In genomic region chr15:85257775-85258429, GRCm38 (mm10) we compare ENCODE assay signal across 8 mouse cellular contexts. TPM values are rescaled to one million over a fixed set of nuclear protein-coding genes. Genes with fewer than 3 reads are reported as not detected.
DNase-seq lines count a peak whose midpoint lies in the region; ATAC-seq lines count a peak whose summit lies in the region.

No protein-coding gene starts in this region.

- peak; percentile 7 for DNase-seq in cerebellum, adult 9-10 months
- DNase-seq in midbrain, embryonic 10.5 days (ENCODE audit: low spot score) = peak; percentile 42
- peak; percentile 4 for DNase-seq in c-Kit-negative CD71-positive TER-119-positive erythroid progenitor cells, embryonic 14.5 days (ENCODE audit: low read depth, low spot score)
- peak; percentile 80 for DNase-seq in lung, postnatal 10 days
- DNase-seq in spleen, postnatal 4 days (ENCODE audit: low spot score in 2 of 2) = peak; percentile 56 to 81

- ATAC-seq in cerebellum, adult (ENCODE audit: insufficient number of reproducible peaks, low FRiP score, low TSS enrichment) = no peak
- no peak for ATAC-seq in midbrain, embryonic 15.5 days (replicated peaks)
- ATAC-seq in hematopoietic stem cell, adult 5-6 weeks (replicated peaks in 1 of 2; ENCODE audit: insufficient read depth in 1 of 2, low FRiP score in 2 of 2, low TSS enrichment in 1 of 2, low read depth in 1 of 2, poor library complexity in 2 of 2, severe bottlenecking in 2 of 2) = 0 out of 4 replicates have a peak, but pooled peaks have one; percentile 32 to 49

- H3K4me1 ChIP-seq in midbrain, embryonic 10.5 days = no peaks in the 10 kb centered on the region
- H3K4me1 ChIP-seq in midbrain, embryonic 15.5 days = no peaks in the 10 kb centered on the region

- WGBS in midbrain, embryonic 10.5 days = 69% methylated on average over 6 of the region's 6 CpGs
- WGBS in midbrain, embryonic 15.5 days = 74% methylated on average over 6 of the region's 6 CpGs

- peaks cover 40% of the 10 kb centered on the region for H3K36me3 ChIP-seq in midbrain, embryonic 10.5 days
- H3K36me3 ChIP-seq in midbrain, embryonic 15.5 days (replicated peaks) = no peaks in the 10 kb centered on the region

- H3K27me3 ChIP-seq in midbrain, embryonic 10.5 days (ENCODE audit: low read depth, poor library complexity, severe bottlenecking) = no peaks in the 10 kb centered on the region
- no peaks in the 10 kb centered on the region for H3K27me3 ChIP-seq in midbrain, embryonic 15.5 days (replicated peaks)

- no peak overlapping the region for H3K27ac ChIP-seq in midbrain, embryonic 10.5 days (replicated peaks)
- no peak overlapping the region for H3K27ac ChIP-seq in midbrain, embryonic 15.5 days

- H3K4me2 ChIP-seq in midbrain, embryonic 15.5 days = no peak overlapping the region

- no peak overlapping the region for H3K9ac ChIP-seq in midbrain, embryonic 15.5 days

- H3K9me3 ChIP-seq in midbrain, embryonic 10.5 days (replicated peaks) = peaks cover 15% of the 10 kb centered on the region
- peaks cover 4% of the 10 kb centered on the region; the same call in 1 of the 2 replicates for H3K9me3 ChIP-seq in midbrain, embryonic 15.5 days

- no peak overlapping the region for H3K4me3 ChIP-seq in midbrain, embryonic 10.5 days
- no peak overlapping the region for H3K4me3 ChIP-seq in midbrain, embryonic 15.5 days

RNA-seq across cellular contexts. Expression of gene Fbln1, which starts 52.2 kb away (rescaled TPM):
- polyA plus RNA-seq in midbrain, embryonic 10.5 days (2016; fragmentation: Nextera tagmentation; extraction: Ambion mirVana) = 162 and 179 TPM in 2 replicates
- polyA plus RNA-seq in midbrain, embryonic 15.5 days (2015; fragmentation: Nextera tagmentation; extraction: Ambion mirVana) = 47.4 and 54.9 TPM in 2 replicates
- 0.88 and 1.2 TPM in 2 replicates for total RNA-seq in hematopoietic stem cell, adult 5-6 weeks (2017)

Comparison
In these comparisons a context has a peak if more than half of its experiments do, and no peak if none do; other contexts are left out.
1. DNase-seq: peak in every context shown above with its lines; median percentile 80 in lung, postnatal 10 days; 68 in spleen, postnatal 4 days; 42 in midbrain, embryonic 10.5 days; 7 in cerebellum, adult 9-10 months; 4 in c-Kit-negative CD71-positive TER-119-positive erythroid progenitor cells, embryonic 14.5 days.
2. ATAC-seq: peak in hematopoietic stem cell, adult 5-6 weeks (2 of 2); none in cerebellum, adult (single experiment) and midbrain, embryonic 15.5 days (single experiment).